Mouse (Mus musculus): Measurements from ENCODE around the gene Itgb7. TPM values are rescaled to one million over a fixed set of nuclear protein-coding genes. Genes with fewer than 3 reads are reported as not detected.
A peak's percentile ranks its signal among the peaks of the same experiment; 100 is the strongest.

Itgb7 gene
- polyA plus RNA-seq, 2 experiments from 2014 or later = 336 to 432 TPM

- no peak for ATAC-seq
Measured at GRCm38 (mm10) chr15:102248812-102249191, 17.1 kb upstream of the Itgb7 start.

- no peak for ATAC-seq
Measured at GRCm38 (mm10) chr15:102248131-102248811, 16.5 kb upstream of the Itgb7 start.

- peak; percentile 21 for ATAC-seq
Measured at GRCm38 (mm10) chr15:102247252-102248130, 15.7 kb upstream of the Itgb7 start.

GRCm38 (mm10) chr15:102246866-102247251, 15.1 kb upstream of the Itgb7 start:
- ATAC-seq = peak; percentile 50

GRCm38 (mm10) chr15:102245891-102246741, 14.4 kb upstream of the Itgb7 start:
- ATAC-seq = peak; percentile 79

GRCm38 (mm10) chr15:102245461-102245881, 13.7 kb upstream of the Itgb7 start:
- ATAC-seq = no peak

- no peak for ATAC-seq
Measured at GRCm38 (mm10) chr15:102244306-102245191, 12.8 kb upstream of the Itgb7 start.

GRCm38 (mm10) chr15:102243229-102244190, 11.8 kb upstream of the Itgb7 start:
- ATAC-seq = peak; percentile 12

- no peak for ATAC-seq
Measured at GRCm38 (mm10) chr15:102242404-102243228, 10.9 kb upstream of the Itgb7 start.

GRCm38 (mm10) chr15:102240607-102241006, 8.9 kb upstream of the Itgb7 start:
- ATAC-seq = no peak

GRCm38 (mm10) chr15:102239851-102240250, 8.1 kb upstream of the Itgb7 start:
- ATAC-seq = no peak

- ATAC-seq = peak; percentile 53
Measured at GRCm38 (mm10) chr15:102239260-102239590, 7.5 kb upstream of the Itgb7 start.

- no peak for ATAC-seq
Measured at GRCm38 (mm10) chr15:102238543-102239259, 7.0 kb upstream of the Itgb7 start.

- no peak for ATAC-seq
Measured at GRCm38 (mm10) chr15:102235371-102236027, 3.8 kb upstream of the Itgb7 start.

GRCm38 (mm10) chr15:102233896-102234295, 2.2 kb upstream of the Itgb7 start:
- peak; percentile 18 for ATAC-seq

- no peak for ATAC-seq
Measured at GRCm38 (mm10) chr15:102232764-102233163, 1.0 kb upstream of the Itgb7 start.

GRCm38 (mm10) chr15:102230408-102231321, 1.1 kb downstream of the Itgb7 start:
- ATAC-seq = peak; percentile 65

Data from CD4-positive, CD25-positive, alpha-beta regulatory T cell, adult 4 months (primary cell).